Mouse (Mus musculus): ENCODE results near the gene Tnik. TPM values are rescaled to one million over a fixed set of nuclear protein-coding genes. Genes with fewer than 3 reads are reported as not detected.
A peak's percentile ranks its signal among the peaks of the same experiment; 100 is the strongest.

Tnik gene
- polyA plus RNA-seq, 1 experiment from 2014 or later = 29.8 TPM

- H3K27me3 ChIP-seq (ENCODE audit: control insufficient read depth, insufficient read depth, low read length) = no peaks in the 10 kb centered on the region
- WGBS = 66% methylated on average over 11 of the region's 11 CpGs
- no peaks in the 10 kb centered on the region for H3K4me1 ChIP-seq (ENCODE audit: control insufficient read depth, insufficient read depth, low read length)
- no peak overlapping the region for H3K27ac ChIP-seq (ENCODE audit: low read length)
- no peak overlapping the region for H3K4me3 ChIP-seq (ENCODE audit: low read depth, low read length)
- no peak for ATAC-seq (ENCODE audit: insufficient number of reproducible peaks, insufficient read depth, low FRiP score, low read depth)
- no peaks in the 10 kb centered on the region for H3K36me3 ChIP-seq (ENCODE audit: control insufficient read depth, insufficient read depth, low read length)
- H3K4me2 ChIP-seq (replicated peaks; ENCODE audit: low read depth, low read length) = no peak overlapping the region
- no peaks in the 10 kb centered on the region for H3K9me3 ChIP-seq (ENCODE audit: control insufficient read depth, low read depth, low read length)
- H3K9ac ChIP-seq (replicated peaks; ENCODE audit: low read depth, low read length) = no peak overlapping the region
These were observed 228.3 kb downstream of the Tnik start for GRCm38 (mm10) chr3:28491085-28492041.

- Histone ChIP-seq H3K4me2 (replicated peaks; ENCODE audit: low read depth, low read length) (no peak overlapping the region), H3K36me3 (ENCODE audit: control insufficient read depth, insufficient read depth, low read length) (no peaks in the 10 kb centered on the region), H3K4me1 (ENCODE audit: control insufficient read depth, insufficient read depth, low read length) (no peaks in the 10 kb centered on the region), H3K9ac (replicated peaks; ENCODE audit: low read depth, low read length) (no peak overlapping the region), H3K4me3 (ENCODE audit: low read depth, low read length) (no peak overlapping the region), H3K9me3 (ENCODE audit: control insufficient read depth, low read depth, low read length) (no peaks in the 10 kb centered on the region), H3K27ac (ENCODE audit: low read length) (no peak overlapping the region), H3K27me3 (ENCODE audit: control insufficient read depth, insufficient read depth, low read length) (no peaks in the 10 kb centered on the region)
- ATAC-seq (ENCODE audit: insufficient number of reproducible peaks, insufficient read depth, low FRiP score, low read depth) = no peak
- WGBS = 86% methylated on average over 3 of the region's 3 CpGs
These were observed 233.9 kb downstream of the Tnik start for GRCm38 (mm10) chr3:28496806-28497502.

GRCm38 (mm10) chr3:28497503-28497857, 234.5 kb downstream of the Tnik start:
- ATAC-seq (ENCODE audit: insufficient number of reproducible peaks, insufficient read depth, low FRiP score, low read depth) = no peak
- Histone ChIP-seq H3K9ac (replicated peaks; ENCODE audit: low read depth, low read length) (no peak overlapping the region), H3K4me1 (ENCODE audit: control insufficient read depth, insufficient read depth, low read length) (no peaks in the 10 kb centered on the region), H3K4me3 (ENCODE audit: low read depth, low read length) (no peak overlapping the region), H3K9me3 (ENCODE audit: control insufficient read depth, low read depth, low read length) (no peaks in the 10 kb centered on the region), H3K27me3 (ENCODE audit: control insufficient read depth, insufficient read depth, low read length) (no peaks in the 10 kb centered on the region), H3K4me2 (replicated peaks; ENCODE audit: low read depth, low read length) (no peak overlapping the region), H3K27ac (ENCODE audit: low read length) (no peak overlapping the region), H3K36me3 (ENCODE audit: control insufficient read depth, insufficient read depth, low read length) (no peaks in the 10 kb centered on the region)
- 88% methylated on average over 3 of the region's 3 CpGs for WGBS

GRCm38 (mm10) chr3:28502697-28503096, 239.7 kb downstream of the Tnik start:
- Histone ChIP-seq H3K36me3 (ENCODE audit: control insufficient read depth, insufficient read depth, low read length) (no peaks in the 10 kb centered on the region), H3K4me2 (replicated peaks; ENCODE audit: low read depth, low read length) (no peak overlapping the region), H3K9me3 (ENCODE audit: control insufficient read depth, low read depth, low read length) (no peaks in the 10 kb centered on the region), H3K27ac (ENCODE audit: low read length) (no peak overlapping the region), H3K4me3 (ENCODE audit: low read depth, low read length) (no peak overlapping the region), H3K9ac (replicated peaks; ENCODE audit: low read depth, low read length) (no peak overlapping the region), H3K4me1 (ENCODE audit: control insufficient read depth, insufficient read depth, low read length) (no peaks in the 10 kb centered on the region), H3K27me3 (ENCODE audit: control insufficient read depth, insufficient read depth, low read length) (no peaks in the 10 kb centered on the region)
- no peak for ATAC-seq (ENCODE audit: insufficient number of reproducible peaks, insufficient read depth, low FRiP score, low read depth)
- WGBS = 72% methylated on average over 3 of the region's 3 CpGs

- WGBS = 87% methylated on average over 6 of the region's 6 CpGs
- H3K4me2 ChIP-seq (replicated peaks; ENCODE audit: low read depth, low read length) = no peak overlapping the region
- ATAC-seq (ENCODE audit: insufficient number of reproducible peaks, insufficient read depth, low FRiP score, low read depth) = no peak
These were observed 246.4 kb downstream of the Tnik start for GRCm38 (mm10) chr3:28509337-28509935.

GRCm38 (mm10) chr3:28523004-28523482, 260.0 kb downstream of the Tnik start:
- Histone ChIP-seq H3K36me3 (ENCODE audit: control insufficient read depth, insufficient read depth, low read length) (no peaks in the 10 kb centered on the region), H3K4me2 (replicated peaks; ENCODE audit: low read depth, low read length) (no peak overlapping the region), H3K9ac (replicated peaks; ENCODE audit: low read depth, low read length) (no peak overlapping the region), H3K9me3 (ENCODE audit: control insufficient read depth, low read depth, low read length) (no peaks in the 10 kb centered on the region), H3K27me3 (ENCODE audit: control insufficient read depth, insufficient read depth, low read length) (no peaks in the 10 kb centered on the region), H3K4me3 (ENCODE audit: low read depth, low read length) (no peak overlapping the region), H3K4me1 (ENCODE audit: control insufficient read depth, insufficient read depth, low read length) (peaks cover 5% of the 10 kb centered on the region; the same call in 1 of the 2 replicates), H3K27ac (ENCODE audit: low read length) (peak overlapping the region; percentile 27; the same call in 1 of the 2 replicates)
- 38% methylated on average over 6 of the region's 6 CpGs for WGBS
- ATAC-seq (ENCODE audit: insufficient number of reproducible peaks, insufficient read depth, low FRiP score, low read depth) = no peak; the same call in 1 of the 2 replicates

More at GRCm38 (mm10) chr3:28509337-28509935, 246.4 kb downstream of the Tnik start:
- no peaks in the 10 kb centered on the region for H3K36me3 ChIP-seq (ENCODE audit: control insufficient read depth, insufficient read depth, low read length)
- H3K9me3 ChIP-seq (ENCODE audit: control insufficient read depth, low read depth, low read length) = no peaks in the 10 kb centered on the region
- no peak overlapping the region for H3K4me3 ChIP-seq (ENCODE audit: low read depth, low read length)
- no peak overlapping the region for H3K27ac ChIP-seq (ENCODE audit: low read length)
- no peaks in the 10 kb centered on the region for H3K27me3 ChIP-seq (ENCODE audit: control insufficient read depth, insufficient read depth, low read length)
- no peaks in the 10 kb centered on the region for H3K4me1 ChIP-seq (ENCODE audit: control insufficient read depth, insufficient read depth, low read length)
- H3K9ac ChIP-seq (replicated peaks; ENCODE audit: low read depth, low read length) = no peak overlapping the region

- no peaks in the 10 kb centered on the region for H3K27me3 ChIP-seq (ENCODE audit: control insufficient read depth, insufficient read depth, low read length)
- no peak overlapping the region for H3K4me2 ChIP-seq (replicated peaks; ENCODE audit: low read depth, low read length)
- no peak overlapping the region for H3K9ac ChIP-seq (replicated peaks; ENCODE audit: low read depth, low read length)
- no peak for ATAC-seq (ENCODE audit: insufficient number of reproducible peaks, insufficient read depth, low FRiP score, low read depth)
- H3K4me1 ChIP-seq (ENCODE audit: control insufficient read depth, insufficient read depth, low read length) = peaks cover 5% of the 10 kb centered on the region; the same call in 1 of the 2 replicates
- H3K36me3 ChIP-seq (ENCODE audit: control insufficient read depth, insufficient read depth, low read length) = no peaks in the 10 kb centered on the region
- no peak overlapping the region for H3K4me3 ChIP-seq (ENCODE audit: low read depth, low read length)
- 42% methylated on average over 4 of the region's 4 CpGs for WGBS
- H3K9me3 ChIP-seq (ENCODE audit: control insufficient read depth, low read depth, low read length) = no peaks in the 10 kb centered on the region
- H3K27ac ChIP-seq (ENCODE audit: low read length) = no peak overlapping the region
These were observed 260.6 kb downstream of the Tnik start for GRCm38 (mm10) chr3:28523541-28524165.

- WGBS = 86% methylated on average over 3 of the region's 3 CpGs
- H3K27me3 ChIP-seq (ENCODE audit: control insufficient read depth, insufficient read depth, low read length) = no peaks in the 10 kb centered on the region
- no peaks in the 10 kb centered on the region for H3K36me3 ChIP-seq (ENCODE audit: control insufficient read depth, insufficient read depth, low read length)
- H3K4me3 ChIP-seq (ENCODE audit: low read depth, low read length) = no peak overlapping the region
- no peaks in the 10 kb centered on the region for H3K9me3 ChIP-seq (ENCODE audit: control insufficient read depth, low read depth, low read length)
- ATAC-seq (ENCODE audit: insufficient number of reproducible peaks, insufficient read depth, low FRiP score, low read depth) = no peak
- peaks cover 5% of the 10 kb centered on the region; the same call in 1 of the 2 replicates for H3K4me1 ChIP-seq (ENCODE audit: control insufficient read depth, insufficient read depth, low read length)
- H3K4me2 ChIP-seq (replicated peaks; ENCODE audit: low read depth, low read length) = no peak overlapping the region
- no peak overlapping the region for H3K9ac ChIP-seq (replicated peaks; ENCODE audit: low read depth, low read length)
- H3K27ac ChIP-seq (ENCODE audit: low read length) = no peak overlapping the region
These were observed 261.5 kb downstream of the Tnik start for GRCm38 (mm10) chr3:28524562-28524961.

Data from stomach, embryonic 14.5 days (tissue).